Mouse (Mus musculus) cerebellum, adult 11 months (tissue): ENCODE data around the gene Il6st.

Source experiments
- DNase-seq: peaks from one replicate; pipeline ENCODE4 v3.0.0; 2022

The Il6st gene

DNA sequence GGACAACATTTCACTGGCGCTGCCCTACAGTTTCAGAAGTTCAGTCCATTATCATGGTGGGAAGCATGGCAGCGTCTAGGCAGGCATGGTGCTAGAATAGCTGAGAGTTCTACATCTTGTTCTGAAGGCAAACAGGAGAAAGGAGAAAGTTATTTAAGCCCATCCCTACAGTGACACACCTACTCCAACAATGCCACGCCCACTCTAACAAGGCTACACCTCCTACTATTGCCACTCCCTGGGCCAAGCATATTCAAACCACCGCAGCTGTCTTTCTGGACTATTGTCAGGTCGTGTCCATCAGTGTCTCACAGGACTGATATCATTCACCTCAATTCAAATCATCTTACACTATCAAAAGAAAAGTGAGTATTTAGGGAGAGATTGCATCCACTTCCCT, 22.8 kb downstream of the Il6st start:
- no peak for DNase-seq

DNA sequence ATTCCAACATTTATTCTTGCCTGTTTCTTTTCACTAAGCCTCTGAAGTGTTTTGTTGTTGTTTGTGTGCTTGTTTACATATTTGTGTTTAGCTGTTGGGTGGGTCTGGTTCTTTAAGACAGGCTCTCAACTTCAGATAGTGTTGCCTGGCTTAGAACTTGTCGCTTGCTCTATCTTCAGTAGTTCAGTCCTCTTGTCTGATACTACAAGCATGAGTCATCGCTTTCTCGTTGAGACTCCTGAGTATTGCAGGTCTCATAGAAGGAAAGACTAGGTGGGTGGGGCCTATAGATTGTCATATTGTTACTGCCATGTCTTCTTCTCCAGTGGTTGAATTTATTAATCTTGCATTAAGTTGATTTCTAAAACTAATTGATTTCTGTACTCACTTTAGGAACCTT, 26.2 kb downstream of the Il6st start:
- DNase-seq: no peak

- no peak for DNase-seq
Measured at GRCm38 (mm10) chr13:112491636-112492284, 27.9 kb downstream of the Il6st start.

GRCm38 (mm10) chr13:112492285-112492678, 28.4 kb downstream of the Il6st start:
- no peak for DNase-seq

GRCm38 (mm10) chr13:112494590-112494989, 30.7 kb downstream of the Il6st start:
- no peak for DNase-seq

- DNase-seq: no peak
Measured at GRCm38 (mm10) chr13:112500027-112500426, 36.2 kb downstream of the Il6st start.

DNA sequence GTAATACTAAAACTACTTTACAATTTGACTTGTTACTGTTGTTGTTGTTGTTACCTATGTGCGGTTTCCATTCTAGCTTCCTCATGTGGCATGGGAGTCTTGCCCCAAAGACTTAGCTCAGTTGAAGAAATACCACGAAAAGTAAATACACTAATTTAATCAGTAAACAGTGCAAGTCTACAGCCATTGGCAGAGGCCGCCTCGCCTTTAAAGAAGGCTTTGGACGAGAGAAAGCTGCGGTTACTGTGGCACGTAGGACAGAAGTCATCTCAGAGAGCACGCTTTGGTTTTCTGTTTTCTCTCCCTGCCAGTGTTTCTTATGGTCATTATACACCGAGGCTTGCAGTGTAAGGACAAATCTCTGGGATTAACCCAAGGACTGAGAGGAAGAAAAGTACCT, 36.6 kb downstream of the Il6st start:
- no peak for DNase-seq

GRCm38 (mm10) chr13:112503846-112504245, 40.0 kb downstream of the Il6st start:
- DNase-seq: no peak

GRCm38 (mm10) chr13:112505436-112505835, 41.6 kb downstream of the Il6st start:
- no peak for DNase-seq

DNA sequence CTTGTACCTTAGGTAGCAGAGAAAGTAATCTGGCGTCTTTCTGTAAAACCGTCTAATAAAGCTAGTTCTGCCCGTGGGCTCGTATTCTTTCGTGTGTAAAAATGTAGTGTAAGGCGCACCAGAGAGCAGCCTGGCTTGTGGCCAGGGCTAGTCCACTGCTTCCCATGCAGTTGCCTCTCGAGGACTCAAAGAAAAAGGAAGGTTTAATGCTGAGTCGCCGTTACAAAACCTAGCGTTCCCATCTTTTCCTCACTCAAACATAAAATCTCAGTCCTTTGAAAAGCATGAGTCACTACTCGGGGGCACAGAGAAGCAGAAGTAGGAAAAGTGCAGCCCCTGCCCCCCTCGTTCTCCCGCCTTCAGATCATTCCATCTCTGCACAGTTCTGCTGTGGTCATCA, 42.9 kb downstream of the Il6st start:
- DNase-seq: no peak

GRCm38 (mm10) chr13:112507691-112508090, 43.8 kb downstream of the Il6st start:
- no peak for DNase-seq

DNA sequence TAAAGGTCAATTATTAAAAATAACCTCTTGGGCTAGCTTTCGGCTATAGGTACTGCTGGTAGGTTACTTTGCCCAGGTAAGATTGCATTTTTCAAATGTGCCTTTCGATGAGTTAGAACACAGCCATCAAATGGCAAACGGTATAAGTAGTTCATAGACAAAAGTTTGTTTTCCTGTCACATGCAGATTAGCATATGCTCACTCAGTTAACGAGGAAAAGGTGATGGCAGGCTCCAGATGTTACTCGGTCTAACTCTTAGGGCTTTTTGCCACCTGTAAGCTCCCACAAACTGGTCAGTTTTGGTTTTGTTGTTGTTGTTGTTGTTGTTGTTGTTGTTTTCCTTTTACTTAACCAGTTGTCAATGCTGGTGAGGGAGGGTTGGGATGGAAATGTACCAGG, 44.6 kb downstream of the Il6st start:
- DNase-seq: no peak

- peak; percentile 24 for DNase-seq
Measured at GRCm38 (mm10) chr13:112509465-112509864, 45.6 kb downstream of the Il6st start.

GRCm38 (mm10) chr13:112510437-112511212, 46.8 kb downstream of the Il6st start:
- no peak for DNase-seq

- no peak for DNase-seq
Measured at GRCm38 (mm10) chr13:112511261-112511660, 47.4 kb downstream of the Il6st start.

- no peak for DNase-seq
Measured at GRCm38 (mm10) chr13:112511810-112512209, 47.9 kb downstream of the Il6st start.

- no peak for DNase-seq
Measured at GRCm38 (mm10) chr13:112512824-112513223, 49.0 kb downstream of the Il6st start.

GRCm38 (mm10) chr13:112514546-112514945, 50.7 kb downstream of the Il6st start:
- DNase-seq: no peak

DNA sequence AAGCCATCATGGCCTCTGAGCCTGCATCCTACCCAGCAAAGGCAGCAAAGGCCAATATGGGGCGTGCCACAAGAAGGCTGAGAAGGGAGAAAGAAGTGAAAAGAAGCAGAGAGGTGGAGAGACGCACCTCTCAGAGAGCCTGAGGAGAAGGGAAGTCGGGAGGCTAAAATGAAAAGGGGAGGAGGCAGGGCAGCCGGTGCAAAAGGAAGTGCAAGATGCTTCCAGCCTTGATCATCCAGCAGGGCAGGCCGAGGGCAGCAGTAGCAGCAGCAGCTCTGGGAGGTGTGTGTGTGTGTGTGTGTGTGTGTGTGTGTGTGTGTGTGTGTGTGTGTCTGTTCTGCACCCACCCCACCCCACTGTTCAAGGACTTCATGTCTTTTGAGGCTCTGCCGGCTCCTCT, 58.4 kb downstream of the Il6st start:
- no peak for DNase-seq

DNA sequence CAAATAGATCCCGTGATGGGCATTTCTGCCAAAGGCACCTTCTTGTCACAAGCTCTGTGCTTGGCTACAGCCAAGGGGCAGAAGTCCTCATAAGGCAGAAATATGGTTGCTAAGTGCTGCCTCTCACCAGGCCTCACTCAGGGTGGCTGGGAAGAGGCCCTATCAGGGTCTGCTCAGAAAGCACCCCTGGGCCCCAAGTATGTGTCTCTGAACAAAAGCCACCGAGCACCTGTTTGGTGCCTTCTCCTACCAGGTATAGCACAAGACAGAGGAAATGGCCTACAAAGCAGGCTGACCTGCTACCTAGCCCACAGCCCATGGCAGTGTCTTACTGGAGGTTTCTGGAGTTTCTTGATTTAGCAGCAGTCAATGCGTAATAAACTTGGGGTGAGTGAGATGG, 59.0 kb downstream of the Il6st start:
- DNase-seq: no peak

DNA sequence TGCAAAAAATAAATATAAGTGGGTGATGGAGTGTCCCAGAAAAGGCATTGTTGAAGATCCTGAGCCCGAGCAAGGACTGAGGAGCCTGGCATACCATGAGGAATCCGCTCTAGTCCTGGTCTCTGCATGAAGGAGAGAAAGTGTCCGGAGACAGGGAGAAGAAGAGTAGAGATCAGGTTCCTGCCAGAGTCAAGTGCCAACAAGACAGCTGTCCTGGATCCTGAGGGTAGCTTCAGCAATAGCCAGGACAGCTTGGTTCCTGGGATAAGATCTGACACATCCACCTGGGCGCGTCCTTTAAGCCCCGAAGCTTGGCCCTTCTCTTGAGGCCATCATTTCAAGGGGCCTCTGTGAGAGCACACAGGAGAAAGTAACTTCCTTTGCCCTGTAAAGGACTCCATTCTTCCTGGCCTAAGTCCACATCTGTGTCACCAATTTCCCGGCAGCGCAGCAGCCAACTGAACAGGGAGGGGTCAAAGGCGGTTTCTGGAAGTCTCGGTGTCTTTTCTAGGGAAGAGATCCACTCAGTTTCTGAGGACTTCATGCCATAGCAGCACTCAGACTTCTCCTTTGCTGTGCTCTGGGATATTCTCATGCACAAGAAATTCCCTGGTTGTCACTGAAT, 59.6 kb downstream of the Il6st start:
- DNase-seq: no peak

DNA sequence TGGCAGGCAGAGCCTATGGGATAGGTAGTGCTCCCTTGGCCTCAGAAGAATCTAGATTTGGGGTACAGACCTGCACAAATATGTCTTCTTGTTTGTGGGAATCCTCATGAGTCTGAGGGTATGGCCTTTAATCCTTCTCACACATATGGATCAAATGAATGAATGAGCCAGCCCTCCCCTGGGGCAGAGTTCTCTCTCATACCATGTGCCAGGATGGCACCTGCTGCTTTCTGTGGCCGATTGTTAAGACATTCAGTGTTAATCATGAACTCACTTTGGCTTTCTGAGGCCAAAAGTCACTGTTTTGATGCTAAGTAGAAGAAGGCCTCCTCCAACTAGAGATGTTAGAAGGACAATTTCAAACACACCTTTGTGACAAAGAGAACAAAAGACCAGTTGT, 63.3 kb downstream of the Il6st start:
- DNase-seq: no peak

DNA sequence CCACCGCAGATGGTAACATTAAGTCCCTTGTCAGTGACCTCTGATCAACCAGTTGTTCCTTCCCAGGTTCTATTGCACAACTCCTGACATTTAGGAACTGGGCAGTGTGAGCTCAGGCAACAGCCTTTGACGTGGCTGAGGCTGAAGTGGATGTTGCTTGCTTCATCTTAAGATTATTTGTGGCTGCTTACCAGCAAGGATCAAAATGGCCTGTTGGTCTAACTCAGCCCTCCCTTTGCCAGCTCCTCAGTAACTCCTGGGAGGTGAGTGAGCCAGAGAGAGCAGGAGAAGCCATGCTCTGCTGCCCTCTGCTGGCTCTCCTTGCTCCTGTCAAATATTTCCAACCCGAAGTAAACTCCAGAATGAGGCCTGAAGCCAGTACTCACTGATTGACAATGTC, 66.0 kb downstream of the Il6st start:
- peak; percentile 16 for DNase-seq

GRCm38 (mm10) chr13:112532235-112532634, 68.4 kb downstream of the Il6st start:
- no peak for DNase-seq
